Mouse (Mus musculus) limb, embryonic 15.5 days (tissue): ENCODE measurements around the gene Cxcl9. TPM values are rescaled to one million over a fixed set of nuclear protein-coding genes. Genes with fewer than 3 reads are reported as not detected.

Experiments used
- ATAC-seq: fragments of 200-750 bp; cut with Nextera tagmentation; 2 replicates; pipeline ENCODE4 v1.8.0; 2017; ENCODE audit warnings: low read depth, moderate TSS enrichment; ENCODE audit not compliant: insufficient number of reproducible peaks, low FRiP score, low TSS enrichment
- H3K27ac ChIP-seq: fragments of 300-500 bp; sonication (generic); 2 replicates; pipeline ENCODE4 v1.5.1; 2015; ENCODE audit warnings: moderate library complexity, mild to moderate bottlenecking, inconsistent platforms
- H3K27me3 ChIP-seq: fragments of 300-500 bp; sonication (generic); 2 replicates; pipeline ENCODE4 v1.6.1; 2015; ENCODE audit warnings: inconsistent platforms
- H3K36me3 ChIP-seq: fragments of 300-500 bp; sonication (generic); 2 replicates; pipeline ENCODE4 v1.6.1; 2015; ENCODE audit warnings: inconsistent platforms
- H3K4me1 ChIP-seq: fragments of 300-500 bp; sonication (generic); 2 replicates; pipeline ENCODE4 v1.6.1; 2015; ENCODE audit warnings: inconsistent platforms
- H3K4me2 ChIP-seq: fragments of 300-500 bp; sonication (generic); 2 replicates; pipeline ENCODE4 v1.6.1; 2015; ENCODE audit warnings: mild to moderate bottlenecking, inconsistent platforms
- H3K4me3 ChIP-seq: fragments of 300-500 bp; sonication (generic); 2 replicates; pipeline ENCODE4 v1.5.1; 2015; ENCODE audit warnings: mild to moderate bottlenecking, inconsistent platforms
- H3K9ac ChIP-seq: fragments of 300-500 bp; sonication (generic); 2 replicates; pipeline ENCODE4 v1.6.1; 2015; ENCODE audit warnings: inconsistent platforms
- H3K9me3 ChIP-seq: fragments of 300-500 bp; sonication (generic); 2 replicates; pipeline ENCODE4 v1.6.1; 2016; ENCODE audit warnings: inconsistent platforms
- WGBS: fragments of 180-500 bp; shearing (Covaris S2); methylation state at CpG from one replicate; pipeline ENCODE4 v1.1.7; 2015; 5-methylcytosine and 5-hydroxymethylcytosine counted together
- polyA plus RNA-seq: library from polyadenylated mRNA; unstranded; fragments of >200 nt; fragmentation: Nextera tagmentation; extraction: Ambion mirVana; gene quantifications from 2 replicates; pipeline ENCODE4 v1.2.1, GENCODE M21; 2015

Gene Cxcl9
- polyA plus RNA-seq, 1 experiment from 2014 or later, result 0.31 TPM

GRCm38 (mm10) chr5:92332359-92332840 is 4.5 kb upstream of the Cxcl9 start:
- H3K9me3 ChIP-seq, result no peaks in the 10 kb centered on the region
- peak; percentile 73; the same call in 1 of the 2 replicates for ATAC-seq
- H3K4me2 ChIP-seq, result peak overlapping the region; percentile 35
- H3K4me1 ChIP-seq, result peaks cover 10% of the 10 kb centered on the region
- H3K27me3 ChIP-seq, result no peaks in the 10 kb centered on the region
- peak overlapping the region; percentile 14; the same call in 1 of the 2 replicates for H3K4me3 ChIP-seq
- peak overlapping the region; percentile 84 for H3K27ac ChIP-seq
- whole genome bisulfite sequencing, result 30% methylated on average over 9 of the region's 9 CpGs
- no peak overlapping the region for H3K9ac ChIP-seq
- H3K36me3 ChIP-seq, result no peaks in the 10 kb centered on the region

DNA sequence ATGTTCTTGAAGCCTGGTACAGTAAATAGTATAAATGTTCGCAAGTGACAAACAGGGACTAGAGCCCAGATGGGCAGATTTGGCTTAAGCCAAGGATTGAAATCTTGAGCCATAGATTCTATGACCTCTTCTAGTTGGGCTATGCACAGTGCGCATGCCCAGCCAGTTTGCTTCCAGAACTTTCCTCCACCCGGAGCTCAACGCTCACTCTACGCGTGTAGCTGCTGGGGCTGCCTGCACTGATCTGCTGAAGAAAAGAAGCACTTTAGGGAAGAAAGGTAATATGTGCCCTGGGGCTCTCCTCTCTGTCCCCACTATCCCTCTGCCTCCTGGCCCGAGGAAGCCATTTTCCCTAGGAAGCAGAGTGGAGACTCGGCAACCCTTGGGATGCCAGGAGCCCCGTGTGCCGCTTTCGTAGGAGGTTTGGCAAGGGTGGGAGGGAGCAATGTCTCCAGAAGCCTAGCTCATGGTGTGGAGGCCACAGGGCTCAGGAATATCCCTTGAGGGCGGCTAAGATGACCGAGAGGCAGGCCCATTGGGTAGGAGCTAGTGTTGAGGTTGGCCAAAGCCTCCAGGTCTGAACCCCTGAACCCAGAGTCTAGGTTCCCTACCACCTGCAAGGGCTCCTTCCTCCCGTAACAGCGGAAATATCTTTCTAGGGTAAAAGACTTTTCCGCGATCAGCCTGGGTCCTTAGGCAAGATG is 3.9 kb upstream of the Cxcl9 start, which contains the start of gene Art3:
Gene Art3 (plus strand): TSS at position 193 of the 704 bp plus-strand sequence.
- Histone ChIP-seq H3K4me2 (peak within 1 kb of the TSS; percentile 35), H3K9ac (no peak within 1 kb of the TSS), H3K9me3 (no peaks in the 10 kb centered on the region), H3K4me3 (peak within 1 kb of the TSS; percentile 14; the same call in 1 of the 2 replicates), H3K27ac (peak within 1 kb of the TSS; percentile 84), H3K4me1 (peaks cover 10% of the 10 kb centered on the region), H3K27me3 (no peaks in the 10 kb centered on the region), H3K36me3 (no peaks in the 10 kb centered on the region)
- 81% methylated on average over 17 of the region's 17 CpGs for WGBS
- ATAC-seq, result no peak

DNA sequence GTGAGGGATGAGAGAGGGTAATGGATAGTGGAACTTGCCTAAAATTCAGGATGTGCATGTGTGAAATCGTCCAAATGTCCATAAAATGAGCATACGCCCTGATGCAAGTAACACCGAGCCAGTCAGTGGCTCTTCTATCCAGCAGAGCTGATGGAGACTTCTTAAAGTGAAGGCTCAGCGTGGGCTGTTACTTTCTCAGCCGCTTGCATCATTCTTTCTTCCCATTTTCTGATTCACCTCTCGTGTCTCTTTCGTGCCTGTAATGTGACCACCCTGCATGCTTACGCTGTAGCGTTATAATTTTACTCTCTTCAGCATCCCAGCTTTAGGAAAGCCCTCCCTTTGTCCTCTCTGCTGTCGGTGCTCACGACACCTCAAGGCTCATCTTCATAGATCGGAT is 3.2 kb upstream of the Cxcl9 start:
- peaks cover 10% of the 10 kb centered on the region for H3K4me1 ChIP-seq
- H3K27ac ChIP-seq, result no peak overlapping the region
- no peak overlapping the region for H3K4me3 ChIP-seq
- H3K9me3 ChIP-seq, result no peaks in the 10 kb centered on the region
- 87% methylated on average over 12 of the region's 12 CpGs for WGBS
- no peak for ATAC-seq
- no peaks in the 10 kb centered on the region for H3K36me3 ChIP-seq
- no peak overlapping the region for H3K4me2 ChIP-seq
- no peak overlapping the region for H3K9ac ChIP-seq
- no peaks in the 10 kb centered on the region for H3K27me3 ChIP-seq

GRCm38 (mm10) chr5:92327367-92327766 is 512 bp downstream of the Cxcl9 start:
- no peak for ATAC-seq
- Histone ChIP-seq H3K36me3 (no peaks in the 10 kb centered on the region), H3K27me3 (no peaks in the 10 kb centered on the region), H3K4me1 (peaks cover 8% of the 10 kb centered on the region), H3K9me3 (no peaks in the 10 kb centered on the region), H3K4me2 (no peak overlapping the region), H3K27ac (no peak overlapping the region), H3K4me3 (no peak overlapping the region), H3K9ac (no peak overlapping the region)
- WGBS, result 70% methylated on average over 6 of the region's 6 CpGs

DNA sequence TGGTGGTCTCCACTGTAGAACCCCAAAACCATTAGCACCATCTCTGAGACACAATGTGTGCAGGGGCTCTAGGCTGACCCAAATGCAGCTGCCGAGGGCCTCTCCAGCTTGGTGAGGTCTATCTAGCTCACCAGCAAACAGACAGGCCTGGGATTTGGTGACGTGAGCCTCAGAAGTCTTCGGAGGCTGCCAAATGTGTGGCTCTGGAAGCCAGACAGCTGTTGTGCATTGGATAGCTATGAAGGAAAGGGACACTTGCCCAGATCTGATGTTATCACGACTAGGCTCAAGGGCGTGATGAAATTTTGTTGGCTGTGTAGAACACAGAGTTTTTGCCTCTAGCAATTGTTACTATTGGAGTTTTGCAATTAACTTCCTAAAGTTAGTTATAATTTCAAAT is 4.6 kb downstream of the Cxcl9 start:
- Histone ChIP-seq H3K4me1 (peaks cover 7% of the 10 kb centered on the region), H3K9me3 (no peaks in the 10 kb centered on the region), H3K4me3 (no peak overlapping the region), H3K4me2 (no peak overlapping the region), H3K27me3 (no peaks in the 10 kb centered on the region; the same call in 1 of the 2 replicates), H3K9ac (no peak overlapping the region), H3K27ac (no peak overlapping the region), H3K36me3 (no peaks in the 10 kb centered on the region)
- ATAC-seq, result 0 out of 2 replicates have a peak, but pooled peaks have one; percentile 63
- 46% methylated on average over 5 of the region's 5 CpGs for WGBS

DNA sequence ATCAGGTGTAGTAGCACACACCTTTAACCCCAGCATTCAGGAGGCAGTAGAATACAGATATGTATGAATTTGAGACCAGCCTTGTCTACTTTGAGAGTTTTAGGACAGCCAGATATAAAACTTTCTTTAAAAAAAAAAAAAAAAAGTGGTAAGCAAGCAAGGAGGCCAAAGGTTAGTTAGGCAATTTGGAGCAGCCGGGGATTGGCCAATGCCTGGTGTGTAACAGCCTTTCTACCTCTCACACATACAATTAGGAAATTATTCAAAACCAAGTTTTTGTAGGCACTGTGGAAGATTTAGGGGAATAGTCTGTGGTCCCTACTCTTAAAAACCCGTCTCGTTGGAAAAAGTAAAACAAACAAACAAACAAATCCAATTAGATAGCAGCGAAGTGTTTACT is 5.3 kb downstream of the Cxcl9 start:
- 81% methylated on average over 4 of the region's 4 CpGs for WGBS
- no peak overlapping the region for H3K27ac ChIP-seq
- no peak overlapping the region for H3K4me2 ChIP-seq
- H3K36me3 ChIP-seq, result no peaks in the 10 kb centered on the region
- H3K4me3 ChIP-seq, result no peak overlapping the region
- H3K9me3 ChIP-seq, result no peaks in the 10 kb centered on the region
- peaks cover 7% of the 10 kb centered on the region for H3K4me1 ChIP-seq
- no peaks in the 10 kb centered on the region; the same call in 1 of the 2 replicates for H3K27me3 ChIP-seq
- no peak for ATAC-seq
- no peak overlapping the region for H3K9ac ChIP-seq

DNA sequence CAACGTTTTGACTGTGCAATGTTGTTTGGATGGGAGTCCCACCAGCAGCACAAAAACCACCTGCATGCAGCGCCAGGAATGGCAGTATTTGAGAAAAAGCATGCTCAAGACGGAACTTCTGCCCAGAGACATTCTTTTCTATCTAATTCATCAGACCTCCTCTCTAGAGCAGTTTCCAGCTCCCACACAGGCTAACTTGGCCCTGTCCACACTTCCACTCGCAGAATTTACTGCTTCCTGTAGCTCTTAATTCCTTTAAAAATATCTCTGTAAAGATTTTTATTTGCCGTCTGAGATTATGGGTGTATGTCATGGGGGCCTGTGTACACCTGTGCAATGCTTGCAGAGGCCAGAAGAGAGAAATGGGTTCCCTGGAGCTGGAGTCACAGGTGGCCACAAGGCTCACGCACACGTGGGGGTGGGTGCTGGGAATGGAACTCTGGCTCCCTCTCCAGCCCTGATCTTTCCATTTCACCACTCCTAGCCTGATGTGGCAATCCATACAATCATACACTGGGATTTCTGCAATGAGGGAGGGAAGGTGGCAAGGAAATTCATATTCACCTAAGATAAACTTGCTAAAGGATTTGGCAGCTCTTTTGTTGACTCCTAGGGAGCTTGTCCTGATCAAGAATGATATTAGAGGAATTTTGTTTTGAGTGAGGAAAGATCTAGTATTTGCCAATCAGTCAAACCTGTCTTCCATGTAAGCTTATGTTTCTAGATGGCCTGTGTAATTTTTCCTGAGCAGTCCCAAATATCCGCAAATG is 6.1 kb downstream of the Cxcl9 start:
- Histone ChIP-seq H3K4me2 (no peak overlapping the region), H3K27ac (no peak overlapping the region), H3K36me3 (no peaks in the 10 kb centered on the region), H3K9me3 (no peaks in the 10 kb centered on the region), H3K4me1 (peaks cover 7% of the 10 kb centered on the region), H3K4me3 (no peak overlapping the region), H3K27me3 (no peaks in the 10 kb centered on the region; the same call in 1 of the 2 replicates), H3K9ac (no peak overlapping the region)
- 40% methylated on average over 8 of the region's 8 CpGs for WGBS
- no peak for ATAC-seq

DNA sequence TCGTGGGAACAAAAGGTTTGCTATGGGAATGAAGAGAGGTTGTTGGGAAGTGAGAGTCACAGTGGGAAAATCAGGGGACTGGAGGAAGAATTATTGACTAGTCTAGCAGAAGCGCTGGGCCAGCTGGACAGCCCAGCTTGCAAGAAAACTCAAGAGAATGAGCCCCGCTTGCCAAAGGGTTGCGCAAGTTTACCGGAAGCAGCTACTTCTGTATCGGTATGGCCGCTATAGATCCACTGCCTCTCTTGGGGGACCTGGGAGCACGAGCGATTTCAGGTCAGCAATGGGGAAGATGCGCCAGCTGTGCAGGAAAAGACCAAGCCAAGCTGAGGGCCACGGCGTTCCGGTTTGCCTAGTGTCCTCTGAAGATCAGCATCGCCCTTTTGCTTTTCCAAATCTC is 9.3 kb downstream of the Cxcl9 start:
- no peak for ATAC-seq
- Histone ChIP-seq H3K9ac (no peak overlapping the region), H3K9me3 (no peaks in the 10 kb centered on the region), H3K27me3 (no peaks in the 10 kb centered on the region; the same call in 1 of the 2 replicates), H3K36me3 (no peaks in the 10 kb centered on the region), H3K4me3 (no peak overlapping the region), H3K4me1 (peaks cover 7% of the 10 kb centered on the region), H3K27ac (no peak overlapping the region), H3K4me2 (no peak overlapping the region)
- WGBS, result 90% methylated on average over 14 of the region's 14 CpGs

GRCm38 (mm10) chr5:92318119-92318518 is 9.8 kb downstream of the Cxcl9 start:
- 75% methylated on average over 7 of the region's 7 CpGs for WGBS
- H3K9me3 ChIP-seq, result no peaks in the 10 kb centered on the region
- no peaks in the 10 kb centered on the region; the same call in 1 of the 2 replicates for H3K27me3 ChIP-seq
- H3K27ac ChIP-seq, result no peak overlapping the region
- no peaks in the 10 kb centered on the region for H3K36me3 ChIP-seq
- peaks cover 7% of the 10 kb centered on the region for H3K4me1 ChIP-seq
- no peak overlapping the region for H3K4me3 ChIP-seq
- ATAC-seq, result no peak
- H3K4me2 ChIP-seq, result no peak overlapping the region
- H3K9ac ChIP-seq, result no peak overlapping the region

- Histone ChIP-seq H3K27me3 (no peaks in the 10 kb centered on the region), H3K9me3 (no peaks in the 10 kb centered on the region), H3K4me3 (no peak overlapping the region), H3K27ac (no peak overlapping the region), H3K9ac (no peak overlapping the region), H3K4me1 (peaks cover 11% of the 10 kb centered on the region), H3K4me2 (no peak overlapping the region), H3K36me3 (no peaks in the 10 kb centered on the region)
- 76% methylated on average over 7 of the region's 7 CpGs for whole genome bisulfite sequencing
- ATAC-seq, result no peak
Measured at GRCm38 (mm10) chr5:92313776-92314175, 14.1 kb downstream of the Cxcl9 start.

- H3K4me3 ChIP-seq, result no peak overlapping the region
- H3K27me3 ChIP-seq, result no peaks in the 10 kb centered on the region
- no peak for ATAC-seq
- H3K9ac ChIP-seq, result no peak overlapping the region
- H3K27ac ChIP-seq, result no peak overlapping the region
- 14% methylated on average over 13 of the region's 13 CpGs for WGBS
- no peaks in the 10 kb centered on the region for H3K9me3 ChIP-seq
- no peaks in the 10 kb centered on the region for H3K36me3 ChIP-seq
- H3K4me1 ChIP-seq, result peaks cover 21% of the 10 kb centered on the region
- H3K4me2 ChIP-seq, result no peak overlapping the region
Measured at GRCm38 (mm10) chr5:92312046-92312715, 15.7 kb downstream of the Cxcl9 start.
